Mouse (Mus musculus) spleen, adult 2 months (tissue): Measurements from ENCODE around the gene Vsig8.

Source experiments
- CTCF ChIP-seq: fragments of 200-500 bp; IDR thresholded peaks from 2 replicates; pipeline ENCODE4 v1.5.1; 2011; ENCODE audit warnings: mild to moderate bottlenecking, inconsistent platforms; ENCODE audit not compliant: insufficient read depth, insufficient read length, insufficient replicate concordance; ENCODE audit errors: extremely low read depth
- POLR2A ChIP-seq: fragments of 200-500 bp; IDR thresholded peaks from 2 replicates; pipeline ENCODE4 v1.6.1; 2011; ENCODE audit warnings: low read depth, low read length, inconsistent platforms

GRCm38 (mm10) chr1:172555638-172556037 is at the start of gene Vsig8:
- TF ChIP-seq CTCF (no peak), POLR2A (no peak)
